Mouse (Mus musculus) midbrain, embryonic 15.5 days (tissue): ENCODE measurements around the gene Olfr262. TPM values are rescaled to one million over a fixed set of nuclear protein-coding genes. Genes with fewer than 3 reads are reported as not detected.
"Not testable (repeated sequence)": the region's sequence is repeated elsewhere in the genome, so short reads cannot be mapped to it uniquely, and the experiment has no call there.

Experiments
- ATAC-seq: fragments of 200-750 bp; cut with Nextera tagmentation; replicated peaks from 2 replicates; pipeline ENCODE4 v1.8.0; 2017; ENCODE audit warnings: moderate TSS enrichment
- H3K27ac ChIP-seq: fragments of 300-500 bp; sonication (generic); 2 replicates; pipeline ENCODE4 v1.5.1; 2015; ENCODE audit warnings: mild to moderate bottlenecking, inconsistent platforms
- H3K27me3 ChIP-seq: fragments of 300-500 bp; sonication (generic); replicated peaks from 2 replicates; pipeline ENCODE4 v1.6.1; 2015; ENCODE audit warnings: inconsistent platforms
- H3K36me3 ChIP-seq: fragments of 300-500 bp; sonication (generic); replicated peaks from 2 replicates; pipeline ENCODE4 v1.6.1; 2015; ENCODE audit warnings: inconsistent platforms
- H3K4me1 ChIP-seq: fragments of 300-500 bp; sonication (generic); 2 replicates; pipeline ENCODE4 v1.6.1; 2015; ENCODE audit warnings: inconsistent platforms
- H3K4me2 ChIP-seq: fragments of 300-500 bp; sonication (generic); 2 replicates; pipeline ENCODE4 v1.6.1; 2015; ENCODE audit warnings: inconsistent platforms, mild to moderate bottlenecking, moderate library complexity
- H3K4me3 ChIP-seq: fragments of 300-500 bp; sonication (generic); 2 replicates; pipeline ENCODE4 v1.5.1; 2015; ENCODE audit warnings: mild to moderate bottlenecking, inconsistent platforms
- H3K9ac ChIP-seq: fragments of 300-500 bp; sonication (generic); 2 replicates; pipeline ENCODE4 v1.6.1; 2015; ENCODE audit warnings: mild to moderate bottlenecking, inconsistent platforms
- H3K9me3 ChIP-seq: fragments of 300-500 bp; sonication (generic); 2 replicates; pipeline ENCODE4 v1.6.1; 2016; ENCODE audit warnings: inconsistent platforms
- WGBS: fragments of 180-500 bp; shearing (Covaris S2); methylation state at CpG from one replicate; pipeline ENCODE4 v1.1.7; 2015; ENCODE audit warnings: mixed read lengths; 5-methylcytosine and 5-hydroxymethylcytosine counted together
- polyA plus RNA-seq: library from polyadenylated mRNA; unstranded; fragments of >200 nt; fragmentation: Nextera tagmentation; extraction: Ambion mirVana; gene quantifications from 2 replicates; pipeline ENCODE4 v1.2.1, GENCODE M21; 2015

Olfr262 gene
- not detected in 2 replicates for polyA plus RNA-seq

GRCm38 (mm10) chr19:12241559-12241958 lies at the start of gene Olfr262:
Gene Olfr262 (minus strand): TSS chr19:12241659.
- Histone ChIP-seq H3K27ac (no peak within 1 kb of the TSS), H3K4me2 (no peak within 1 kb of the TSS), H3K4me1 (no peaks in the 10 kb centered on the region), H3K4me3 (no peak within 1 kb of the TSS), H3K9me3 (no peaks in the 10 kb centered on the region), H3K9ac (no peak within 1 kb of the TSS), H3K36me3 (no peaks in the 10 kb centered on the region), H3K27me3 (no peaks in the 10 kb centered on the region)
- WGBS: 81% methylated on average over 1 of the region's 1 CpGs
- no peak for ATAC-seq

- 70% methylated on average over 2 of the region's 2 CpGs for WGBS
- Histone ChIP-seq H3K27me3 (no peaks in the 10 kb centered on the region), H3K4me1 (no peaks in the 10 kb centered on the region), H3K9me3 (no peaks in the 10 kb centered on the region), H3K4me3 (no peak within 1 kb of the TSS), H3K4me2 (no peak within 1 kb of the TSS), H3K9ac (no peak within 1 kb of the TSS), H3K36me3 (no peaks in the 10 kb centered on the region), H3K27ac (no peak within 1 kb of the TSS)
- ATAC-seq: no peak
These were observed 38.1 kb upstream of the Olfr262 start, which contains the start of gene Olfr1434 for GRCm38 (mm10) chr19:12279554-12279953. Gene Olfr1434 (plus strand): TSS chr19:12279854.

- no peak within 1 kb of the TSS for H3K4me2 ChIP-seq
- H3K4me3 ChIP-seq: no peak within 1 kb of the TSS
- H3K27me3 ChIP-seq: no peaks in the 10 kb centered on the region
- no peaks in the 10 kb centered on the region for H3K36me3 ChIP-seq
- H3K9ac ChIP-seq: no peak within 1 kb of the TSS
- no peak for ATAC-seq
- 50% methylated on average over 1 of the region's 1 CpGs for WGBS
- no peaks in the 10 kb centered on the region for H3K9me3 ChIP-seq
- no peaks in the 10 kb centered on the region for H3K4me1 ChIP-seq
- H3K27ac ChIP-seq: no peak within 1 kb of the TSS
These were observed 19.3 kb upstream of the Olfr262 start, which contains the start of gene Olfr235 for GRCm38 (mm10) chr19:12260732-12261131. Gene Olfr235 (plus strand): TSS chr19:12261032.

- H3K4me1 ChIP-seq, H3K9me3 ChIP-seq, H3K4me2 ChIP-seq, H3K9ac ChIP-seq, H3K27me3 ChIP-seq, H3K36me3 ChIP-seq, ATAC-seq, H3K27ac ChIP-seq, H3K4me3 ChIP-seq: not testable (repeated sequence)
These were observed 9.0 kb downstream of the Olfr262 start, which contains the start of gene Olfr1432 for GRCm38 (mm10) chr19:12232496-12232895. Gene Olfr1432 (minus strand): TSS chr19:12232596.

GRCm38 (mm10) chr19:12200334-12200733 lies 41.1 kb downstream of the Olfr262 start, which contains the start of gene Olfr1431:
Gene Olfr1431 (plus strand): TSS chr19:12200634.
- H3K36me3 ChIP-seq: no peaks in the 10 kb centered on the region
- no peak within 1 kb of the TSS for H3K9ac ChIP-seq
- no peak within 1 kb of the TSS for H3K27ac ChIP-seq
- no peak within 1 kb of the TSS for H3K4me2 ChIP-seq
- ATAC-seq: no peak
- WGBS: 80% methylated on average over 1 of the region's 1 CpGs
- no peak within 1 kb of the TSS for H3K4me3 ChIP-seq
- H3K27me3 ChIP-seq: no peaks in the 10 kb centered on the region
- no peaks in the 10 kb centered on the region for H3K4me1 ChIP-seq
- no peaks in the 10 kb centered on the region for H3K9me3 ChIP-seq

GRCm38 (mm10) chr19:12199076-12199475 lies 42.4 kb downstream of the Olfr262 start:
- ATAC-seq, H3K4me2 ChIP-seq, H3K9me3 ChIP-seq, H3K4me1 ChIP-seq, H3K27ac ChIP-seq, H3K4me3 ChIP-seq, H3K36me3 ChIP-seq, H3K9ac ChIP-seq, H3K27me3 ChIP-seq: not testable (repeated sequence)
- WGBS: 81% methylated on average over 4 of the region's 4 CpGs

Other genes starting within 250 kb of the Olfr262 start
- gene Olfr1423, start 200.3 kb downstream of the Olfr262 start, polyA plus RNA-seq: not detected in 2 replicates
- gene Olfr1424, start 179.0 kb downstream of the Olfr262 start, polyA plus RNA-seq: not detected in 2 replicates
- gene Olfr1425, start 163.9 kb downstream of the Olfr262 start, polyA plus RNA-seq: not detected in 2 replicates
- not detected in 2 replicates for gene Olfr1426, start 149.6 kb downstream of the Olfr262 start, polyA plus RNA-seq
- gene Olfr1427, start 138.3 kb downstream of the Olfr262 start, polyA plus RNA-seq: not detected in 2 replicates
- gene Olfr1428, start 125.8 kb downstream of the Olfr262 start, polyA plus RNA-seq: not detected in 2 replicates
- not detected in 2 replicates for gene Olfr76, start 118.5 kb downstream of the Olfr262 start, polyA plus RNA-seq
- not detected in 2 replicates for gene Olfr1555-ps1, start 71.5 kb downstream of the Olfr262 start, polyA plus RNA-seq
- not detected in 2 replicates for gene Olfr1431, start 41.0 kb downstream of the Olfr262 start, polyA plus RNA-seq
- gene Olfr1432, start 9.1 kb downstream of the Olfr262 start, polyA plus RNA-seq: not detected in 2 replicates
- gene Olfr235, start 19.4 kb upstream of the Olfr262 start, polyA plus RNA-seq: not detected in 2 replicates
- not detected in 2 replicates for gene Olfr1434, start 38.2 kb upstream of the Olfr262 start, polyA plus RNA-seq
- not detected in 2 replicates for gene Olfr1436, start 57.5 kb upstream of the Olfr262 start, polyA plus RNA-seq
- not detected in 2 replicates for gene Olfr1437, start 83.4 kb upstream of the Olfr262 start, polyA plus RNA-seq
- not detected in 2 replicates for gene Olfr1438-ps1, start 94.3 kb upstream of the Olfr262 start, polyA plus RNA-seq
- gene Olfr1440, start 145.6 kb upstream of the Olfr262 start, polyA plus RNA-seq: not detected in 2 replicates
- not detected in 2 replicates for gene Olfr1441, start 175.8 kb upstream of the Olfr262 start, polyA plus RNA-seq
- not detected in 2 replicates for gene Pfpl, start 186.2 kb upstream of the Olfr262 start, polyA plus RNA-seq
- gene Mpeg1, start 219.1 kb upstream of the Olfr262 start, polyA plus RNA-seq: 0.62 and 0.73 TPM in 2 replicates